Mouse (Mus musculus) stomach, embryonic 14.5 days (tissue): Measurements from ENCODE around the gene Necab2. TPM values are rescaled to one million over a fixed set of nuclear protein-coding genes. Genes with fewer than 3 reads are reported as not detected.

ENCODE experiments used
- ATAC-seq: fragments of 200-750 bp; cut with Nextera tagmentation; 2 replicates; pipeline ENCODE4 v1.8.0; 2017; ENCODE audit warnings: low read depth, moderate TSS enrichment; ENCODE audit not compliant: insufficient number of reproducible peaks, insufficient read depth, low FRiP score
- H3K27ac ChIP-seq: fragments of 300-500 bp; sonication (generic); 2 replicates; pipeline ENCODE4 v1.5.1; 2014; ENCODE audit warnings: mild to moderate bottlenecking, low read length, moderate library complexity, mixed read lengths
- H3K27me3 ChIP-seq: fragments of 300-500 bp; sonication (generic); 2 replicates; pipeline ENCODE4 v1.6.1; 2014; ENCODE audit warnings: low read length, control low read depth, mixed read lengths; ENCODE audit not compliant: control insufficient read depth, insufficient read depth
- H3K36me3 ChIP-seq: fragments of 300-500 bp; sonication (generic); 2 replicates; pipeline ENCODE4 v1.6.1; 2014; ENCODE audit warnings: mild to moderate bottlenecking, control low read depth, low read length, moderate library complexity, mixed read lengths; ENCODE audit not compliant: control insufficient read depth, insufficient read depth
- H3K4me1 ChIP-seq: fragments of 300-500 bp; sonication (generic); 2 replicates; pipeline ENCODE4 v1.6.1; 2014; ENCODE audit warnings: low read length, control low read depth, mixed read lengths; ENCODE audit not compliant: control insufficient read depth, insufficient read depth
- H3K4me2 ChIP-seq: fragments of 300-500 bp; sonication (generic); replicated peaks from 2 replicates; pipeline ENCODE4 v1.6.1; 2014; ENCODE audit warnings: low read depth, low read length, control low read depth
- H3K4me3 ChIP-seq: fragments of 300-500 bp; sonication (generic); 2 replicates; pipeline ENCODE4 v1.5.1; 2014; ENCODE audit warnings: low read depth, low read length, control low read depth
- H3K9ac ChIP-seq: fragments of 300-500 bp; sonication (generic); replicated peaks from 2 replicates; pipeline ENCODE4 v1.6.1; 2014; ENCODE audit warnings: low read depth, mild to moderate bottlenecking, control low read depth, low read length, moderate library complexity, mixed read lengths
- H3K9me3 ChIP-seq: fragments of 300-500 bp; sonication (generic); 2 replicates; pipeline ENCODE4 v1.6.1; 2016; ENCODE audit warnings: low read depth, low read length, control low read depth; ENCODE audit not compliant: control insufficient read depth
- WGBS: fragments of 180-500 bp; shearing (Covaris S2); extraction: QIAGEN DNeasy Blood & Tissue Kit; methylation state at CpG from one replicate; pipeline ENCODE4 v1.1.7; 2014; 5-methylcytosine and 5-hydroxymethylcytosine counted together
- polyA plus RNA-seq: library from polyadenylated mRNA; unstranded; fragments of >200 nt; fragmentation: Nextera tagmentation; extraction: Ambion mirVana; gene quantifications from 2 replicates; pipeline ENCODE4 v1.2.1, GENCODE M21; 2014

The Necab2 gene
- polyA plus RNA-seq, 1 experiment from 2014 or later, result 1.5 TPM

DNA sequence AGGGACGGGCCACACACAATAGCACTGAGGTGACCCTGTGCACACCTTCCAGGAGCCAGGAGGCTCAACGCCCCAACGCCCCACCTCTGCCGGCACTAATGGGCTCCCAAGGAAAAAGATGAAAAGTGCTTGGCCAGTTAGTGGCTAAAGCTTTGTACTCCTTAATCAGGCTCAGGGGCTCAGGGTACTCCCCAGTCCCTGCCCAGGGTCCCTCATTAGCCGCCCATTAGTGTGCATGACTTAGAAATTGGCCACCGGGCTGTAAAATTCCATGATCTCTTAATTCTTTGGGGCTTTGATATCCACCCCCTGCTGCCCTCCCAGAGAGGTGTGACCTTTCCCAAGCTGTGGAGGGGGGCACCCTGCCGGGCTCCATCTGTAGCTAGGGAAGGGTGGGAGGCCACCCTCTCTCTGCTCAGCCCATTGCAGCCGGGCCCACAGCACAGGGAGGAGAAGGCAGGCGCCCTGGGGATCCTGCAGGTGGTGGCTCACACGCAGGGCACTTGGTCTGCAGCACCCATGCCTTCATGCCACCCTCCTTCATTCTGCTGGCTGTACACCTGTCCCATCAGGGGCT, 56.8 kb downstream of the Necab2 start:
- Histone ChIP-seq H3K27me3 (no peaks in the 10 kb centered on the region), H3K4me2 (no peak overlapping the region), H3K4me3 (no peak overlapping the region), H3K4me1 (no peaks in the 10 kb centered on the region), H3K9me3 (no peaks in the 10 kb centered on the region), H3K9ac (no peak overlapping the region), H3K36me3 (peaks cover 20% of the 10 kb centered on the region), H3K27ac (no peak overlapping the region)
- 36% methylated on average over 10 of the region's 10 CpGs for WGBS
- ATAC-seq, result no peak

DNA sequence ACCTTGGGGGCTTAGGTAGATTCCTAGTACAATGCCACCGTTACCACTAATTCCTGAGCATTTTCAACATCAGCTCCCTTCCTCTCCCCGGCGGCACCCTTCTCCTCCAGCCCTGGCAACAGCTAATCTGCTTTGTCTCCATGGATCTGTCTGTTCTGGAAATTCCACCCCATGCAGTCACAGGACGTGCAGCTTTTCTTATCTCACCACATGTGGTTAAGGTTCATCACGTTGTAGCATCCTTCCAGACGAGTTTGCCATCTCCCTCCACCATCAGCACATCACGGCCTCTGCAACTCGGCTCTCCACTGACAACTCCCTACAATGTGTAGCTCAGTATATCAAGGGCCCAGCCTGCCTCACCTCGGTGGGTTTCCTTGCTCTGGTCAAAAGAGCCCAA, 59.0 kb downstream of the Necab2 start:
- Histone ChIP-seq H3K27ac (no peak overlapping the region), H3K4me3 (no peak overlapping the region), H3K4me1 (no peaks in the 10 kb centered on the region), H3K9ac (no peak overlapping the region), H3K4me2 (no peak overlapping the region), H3K27me3 (no peaks in the 10 kb centered on the region), H3K9me3 (no peaks in the 10 kb centered on the region), H3K36me3 (peaks cover 37% of the 10 kb centered on the region)
- 52% methylated on average over 9 of the region's 9 CpGs for WGBS
- no peak for ATAC-seq

DNA sequence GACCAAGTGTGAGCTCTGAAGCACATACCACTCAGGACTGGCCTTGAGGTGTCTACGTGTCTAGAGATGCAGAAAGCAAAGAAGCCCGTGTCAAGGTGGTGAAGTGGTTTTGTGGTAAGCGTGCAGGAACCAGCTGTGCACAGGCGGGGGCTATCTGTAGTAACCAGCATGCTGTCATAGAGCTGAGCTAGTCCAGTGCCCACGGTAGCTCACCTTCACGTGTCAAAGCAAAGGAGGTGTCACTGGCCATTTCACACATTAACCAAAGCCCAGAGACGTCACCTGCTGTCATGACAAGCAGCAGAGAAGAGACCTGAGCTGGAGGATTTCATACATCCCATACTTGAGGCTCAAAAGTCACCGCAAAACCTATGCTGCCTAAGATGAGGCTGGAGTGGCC, 59.6 kb downstream of the Necab2 start:
- 81% methylated on average over 8 of the region's 8 CpGs for WGBS
- Histone ChIP-seq H3K36me3 (peaks cover 40% of the 10 kb centered on the region), H3K4me1 (no peaks in the 10 kb centered on the region), H3K4me3 (no peak overlapping the region), H3K27ac (no peak overlapping the region), H3K9me3 (no peaks in the 10 kb centered on the region), H3K9ac (no peak overlapping the region), H3K4me2 (no peak overlapping the region), H3K27me3 (no peaks in the 10 kb centered on the region)
- ATAC-seq, result no peak

DNA sequence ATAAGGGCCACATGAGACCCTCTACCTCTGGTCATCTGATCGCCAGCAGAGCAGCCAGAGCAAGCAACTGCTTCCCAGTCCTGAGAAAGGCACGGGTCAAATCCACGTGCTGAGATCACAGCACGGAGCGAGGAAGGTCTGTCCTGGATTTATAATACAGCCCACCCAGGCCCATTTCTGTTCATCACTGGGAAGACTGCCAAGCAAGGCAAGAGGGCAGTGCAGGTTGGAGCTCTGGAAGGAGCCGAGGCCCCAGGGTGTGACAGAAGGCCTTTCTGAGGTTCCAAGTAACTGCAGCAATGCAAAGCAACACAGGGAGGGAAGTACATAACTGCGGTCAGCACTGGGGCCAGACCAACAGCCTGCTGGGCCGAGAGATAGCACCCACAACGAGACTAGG, 64.0 kb downstream of the Necab2 start:
- Histone ChIP-seq H3K4me2 (no peak overlapping the region), H3K36me3 (peaks cover 79% of the 10 kb centered on the region), H3K4me3 (no peak overlapping the region), H3K9ac (no peak overlapping the region), H3K27me3 (no peaks in the 10 kb centered on the region), H3K27ac (no peak overlapping the region), H3K4me1 (no peaks in the 10 kb centered on the region), H3K9me3 (no peaks in the 10 kb centered on the region)
- ATAC-seq, result no peak
- 80% methylated on average over 9 of the region's 9 CpGs for WGBS

DNA sequence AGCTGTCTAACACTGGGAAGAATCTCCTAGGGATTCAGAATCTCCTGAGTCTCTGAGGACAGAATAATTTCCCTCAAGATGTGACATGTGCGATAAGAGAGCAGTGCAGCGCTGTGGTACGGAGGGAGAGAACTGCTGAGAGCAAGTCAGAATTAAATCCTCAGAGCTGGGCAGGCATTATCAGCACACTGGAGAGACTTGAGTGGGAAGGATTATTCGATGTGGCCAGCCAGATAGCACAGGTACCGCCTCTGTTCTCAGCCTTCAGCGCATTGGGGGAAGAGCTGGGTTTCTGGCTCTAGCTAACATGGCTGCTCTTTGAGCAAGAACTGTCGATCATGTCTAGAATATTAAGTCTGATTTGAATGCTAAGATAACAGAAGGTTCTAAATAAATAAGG, 65.2 kb downstream of the Necab2 start:
- no peak overlapping the region for H3K4me3 ChIP-seq
- no peak overlapping the region for H3K9ac ChIP-seq
- peaks cover 77% of the 10 kb centered on the region for H3K36me3 ChIP-seq
- ATAC-seq, result no peak
- no peaks in the 10 kb centered on the region for H3K27me3 ChIP-seq
- no peaks in the 10 kb centered on the region for H3K9me3 ChIP-seq
- no peaks in the 10 kb centered on the region for H3K4me1 ChIP-seq
- H3K4me2 ChIP-seq, result no peak overlapping the region
- WGBS, result 91% methylated on average over 7 of the region's 7 CpGs
- no peak overlapping the region for H3K27ac ChIP-seq

DNA sequence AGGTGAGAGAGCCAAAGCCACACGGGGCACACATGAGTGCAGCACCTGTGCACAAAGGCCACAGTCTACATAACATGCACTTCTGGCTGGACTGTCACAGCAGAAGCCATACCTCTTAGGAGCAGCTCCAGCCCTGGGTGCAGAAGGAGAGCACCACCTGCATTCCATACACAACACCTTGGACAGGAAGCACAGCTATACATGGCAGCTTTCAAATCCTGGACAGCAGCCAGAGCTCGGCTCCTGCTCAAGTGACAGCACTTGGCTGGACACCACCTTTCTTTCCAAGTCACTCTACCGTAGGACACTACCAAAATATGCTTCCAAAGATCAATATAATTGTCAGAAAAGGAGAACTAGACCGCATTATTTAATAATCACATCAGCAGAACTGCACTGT, 66.9 kb downstream of the Necab2 start:
- H3K27ac ChIP-seq, result no peak overlapping the region
- H3K4me2 ChIP-seq, result no peak overlapping the region
- no peak for ATAC-seq
- H3K9me3 ChIP-seq, result no peaks in the 10 kb centered on the region
- no peaks in the 10 kb centered on the region for H3K4me1 ChIP-seq
- peaks cover 84% of the 10 kb centered on the region for H3K36me3 ChIP-seq
- no peak overlapping the region for H3K9ac ChIP-seq
- no peak overlapping the region for H3K4me3 ChIP-seq
- H3K27me3 ChIP-seq, result no peaks in the 10 kb centered on the region
- 79% methylated on average over 4 of the region's 4 CpGs for WGBS

DNA sequence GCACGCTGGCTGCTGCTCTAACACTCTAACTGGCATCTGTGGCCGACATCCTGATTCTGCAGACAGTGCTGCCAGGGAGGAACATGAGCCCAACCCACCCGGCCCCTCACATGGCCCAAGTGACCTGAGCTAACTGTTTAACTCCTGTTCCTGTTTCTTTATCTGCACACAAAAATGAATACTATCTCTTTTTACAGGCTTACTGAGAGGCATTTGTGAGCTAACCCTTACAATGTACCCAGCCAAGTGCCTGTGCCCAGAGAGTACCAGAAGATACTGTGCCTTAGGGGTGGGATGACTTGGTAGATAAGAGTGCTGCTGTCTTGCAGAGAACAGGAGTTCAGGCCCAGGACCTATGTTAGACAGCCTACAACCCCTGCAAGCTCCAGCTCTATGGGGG, 68.4 kb downstream of the Necab2 start:
- H3K9ac ChIP-seq, result no peak overlapping the region
- ATAC-seq, result no peak
- no peak overlapping the region for H3K4me2 ChIP-seq
- H3K27ac ChIP-seq, result no peak overlapping the region
- H3K4me1 ChIP-seq, result no peaks in the 10 kb centered on the region
- no peaks in the 10 kb centered on the region for H3K9me3 ChIP-seq
- no peak overlapping the region for H3K4me3 ChIP-seq
- H3K27me3 ChIP-seq, result no peaks in the 10 kb centered on the region
- H3K36me3 ChIP-seq, result peaks cover 89% of the 10 kb centered on the region
- 76% methylated on average over 3 of the region's 3 CpGs for WGBS

DNA sequence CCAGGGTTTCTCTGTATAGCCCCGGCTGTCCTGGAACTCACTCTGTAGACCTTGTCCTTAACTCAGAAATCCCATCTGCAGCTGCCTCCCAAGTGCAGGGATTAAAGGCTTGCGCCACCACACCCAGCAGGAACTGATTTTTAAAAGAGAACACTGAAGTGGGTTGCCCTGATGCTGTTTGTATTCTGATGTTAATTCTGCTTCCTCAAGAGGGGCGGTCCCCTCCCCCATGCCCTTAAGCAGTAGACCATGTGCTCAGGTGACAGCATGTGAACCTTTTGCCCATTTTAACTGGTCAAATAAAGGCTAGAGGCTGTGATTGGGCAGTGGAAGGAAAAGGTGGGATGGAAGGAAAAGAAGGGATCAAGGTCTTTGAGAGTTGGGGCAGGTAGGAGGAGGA, 69.2 kb downstream of the Necab2 start:
- WGBS, result 71% methylated on average over 3 of the region's 3 CpGs
- H3K36me3 ChIP-seq, result peaks cover 89% of the 10 kb centered on the region

DNA sequence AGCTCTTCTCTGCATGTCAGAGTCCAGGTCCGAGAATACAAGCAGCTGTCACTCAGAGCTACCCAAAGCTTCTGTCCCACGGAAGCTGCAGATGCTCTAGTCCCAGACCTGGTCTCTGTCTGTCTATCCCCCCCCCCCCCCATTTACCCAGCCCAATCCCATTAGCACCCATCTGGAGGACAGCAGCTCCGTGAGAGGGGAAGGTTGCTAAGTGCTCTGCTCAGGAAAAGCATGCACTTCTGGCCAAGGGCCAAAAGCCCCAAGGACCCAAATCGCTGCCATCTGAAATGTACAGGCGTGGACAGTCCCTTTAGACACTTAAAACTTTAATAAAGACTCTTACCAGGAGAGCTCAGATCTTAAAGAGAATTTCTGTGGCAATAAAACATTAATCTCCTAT, 70.2 kb downstream of the Necab2 start:
- no peak overlapping the region for H3K9ac ChIP-seq
- no peaks in the 10 kb centered on the region for H3K4me1 ChIP-seq
- no peak overlapping the region for H3K4me2 ChIP-seq
- ATAC-seq, result no peak
- 61% methylated on average over 5 of the region's 5 CpGs for WGBS
- H3K9me3 ChIP-seq, result no peaks in the 10 kb centered on the region
- no peak overlapping the region for H3K4me3 ChIP-seq
- H3K27ac ChIP-seq, result no peak overlapping the region
- H3K27me3 ChIP-seq, result no peaks in the 10 kb centered on the region
- peaks cover 97% of the 10 kb centered on the region for H3K36me3 ChIP-seq

More for the DNA sequence above, 69.2 kb downstream of the Necab2 start:
- Histone ChIP-seq H3K27ac (no peak overlapping the region), H3K4me3 (no peak overlapping the region), H3K27me3 (no peaks in the 10 kb centered on the region), H3K9ac (no peak overlapping the region), H3K4me1 (no peaks in the 10 kb centered on the region), H3K9me3 (no peaks in the 10 kb centered on the region), H3K4me2 (no peak overlapping the region)
- no peak for ATAC-seq
